Mouse (Mus musculus): ENCODE results near the gene Krtap19-2. TPM values are rescaled to one million over a fixed set of nuclear protein-coding genes. Genes with fewer than 3 reads are reported as not detected.

Krtap19-2 gene
- polyA plus RNA-seq, 1 experiment from 2014 or later: not detected

DNA sequence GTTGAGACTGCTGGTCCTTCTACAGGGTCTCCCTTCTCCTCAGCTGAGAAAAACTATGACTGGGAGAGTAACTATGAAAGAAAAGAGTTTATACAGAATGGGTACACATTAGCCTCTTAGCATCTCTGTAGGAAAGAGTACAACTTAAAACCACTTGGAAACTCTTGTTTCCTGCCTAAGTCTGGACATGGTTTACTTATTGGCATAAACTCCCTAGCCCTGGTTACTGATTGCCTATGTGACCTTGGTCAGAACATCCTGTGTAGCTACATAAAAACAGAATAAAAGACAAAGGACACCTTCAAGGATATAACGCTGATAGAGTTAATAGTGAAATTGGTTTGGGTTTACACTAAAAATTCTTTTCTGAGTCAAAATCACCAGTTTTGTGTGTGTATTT lies 26.7 kb downstream of the Krtap19-2 start:
- no peak for ATAC-seq (ENCODE audit: low read depth)
- H3K27ac ChIP-seq (ENCODE audit: low read length): no peak overlapping the region
- H3K9ac ChIP-seq (ENCODE audit: low read length): no peak overlapping the region
- WGBS: 84% methylated on average over 1 of the region's 1 CpGs
- H3K9me3 ChIP-seq (ENCODE audit: control insufficient read depth, low read length): no peaks in the 10 kb centered on the region
- H3K4me3 ChIP-seq (ENCODE audit: low read length): no peak overlapping the region
- no peaks in the 10 kb centered on the region for H3K4me1 ChIP-seq (replicated peaks; ENCODE audit: control insufficient read depth, insufficient read depth, low read length)
- no peaks in the 10 kb centered on the region for H3K36me3 ChIP-seq (ENCODE audit: control insufficient read depth, insufficient read depth, low read length)
- no peak overlapping the region for H3K4me2 ChIP-seq (ENCODE audit: low read depth, low read length)
- no peaks in the 10 kb centered on the region for H3K27me3 ChIP-seq (ENCODE audit: control insufficient read depth, insufficient read depth, low read depth, low read length)

DNA sequence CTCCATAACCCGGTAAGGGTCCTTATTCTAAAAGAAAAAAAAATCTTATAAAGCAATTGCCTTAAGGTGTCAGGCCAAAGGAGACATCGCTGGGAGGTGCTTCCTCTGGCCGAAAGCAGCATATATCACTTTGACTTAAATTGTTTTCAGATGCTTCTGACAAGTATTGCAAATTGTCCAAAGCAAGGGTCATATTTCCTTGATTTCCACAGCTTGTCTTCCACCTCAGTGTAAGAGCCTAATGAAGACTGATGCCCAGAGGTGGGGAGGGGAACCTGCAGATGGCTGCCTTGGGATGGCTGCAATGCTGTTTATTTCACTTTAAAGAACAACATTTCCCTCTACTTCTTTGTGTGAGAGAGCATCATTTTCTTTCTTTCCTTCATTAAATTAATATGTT lies 47.1 kb downstream of the Krtap19-2 start:
- 68% methylated on average over 3 of the region's 3 CpGs for WGBS
- Histone ChIP-seq H3K4me3 (ENCODE audit: low read length) (no peak overlapping the region), H3K9me3 (ENCODE audit: control insufficient read depth, low read length) (no peaks in the 10 kb centered on the region), H3K27ac (ENCODE audit: low read length) (no peak overlapping the region), H3K27me3 (ENCODE audit: control insufficient read depth, insufficient read depth, low read depth, low read length) (no peaks in the 10 kb centered on the region), H3K9ac (ENCODE audit: low read length) (no peak overlapping the region), H3K4me1 (replicated peaks; ENCODE audit: control insufficient read depth, insufficient read depth, low read length) (no peaks in the 10 kb centered on the region), H3K36me3 (ENCODE audit: control insufficient read depth, insufficient read depth, low read length) (no peaks in the 10 kb centered on the region), H3K4me2 (ENCODE audit: low read depth, low read length) (no peak overlapping the region)
- no peak for ATAC-seq (ENCODE audit: low read depth)

GRCm38 (mm10) chr16:88826095-88826652 lies 47.9 kb downstream of the Krtap19-2 start, which contains the start of gene Krtap14:
Krtap14 (minus strand) TSS chr16:88826145.
- Histone ChIP-seq H3K4me2 (ENCODE audit: low read depth, low read length) (no peak within 1 kb of the TSS), H3K4me3 (ENCODE audit: low read length) (no peak within 1 kb of the TSS), H3K4me1 (replicated peaks; ENCODE audit: control insufficient read depth, insufficient read depth, low read length) (no peaks in the 10 kb centered on the region), H3K27me3 (ENCODE audit: control insufficient read depth, insufficient read depth, low read depth, low read length) (no peaks in the 10 kb centered on the region), H3K9ac (ENCODE audit: low read length) (no peak within 1 kb of the TSS), H3K9me3 (ENCODE audit: control insufficient read depth, low read length) (no peaks in the 10 kb centered on the region), H3K27ac (ENCODE audit: low read length) (no peak within 1 kb of the TSS), H3K36me3 (ENCODE audit: control insufficient read depth, insufficient read depth, low read length) (no peaks in the 10 kb centered on the region)
- no peak for ATAC-seq (ENCODE audit: low read depth)
- 86% methylated on average over 9 of the region's 9 CpGs for WGBS

DNA sequence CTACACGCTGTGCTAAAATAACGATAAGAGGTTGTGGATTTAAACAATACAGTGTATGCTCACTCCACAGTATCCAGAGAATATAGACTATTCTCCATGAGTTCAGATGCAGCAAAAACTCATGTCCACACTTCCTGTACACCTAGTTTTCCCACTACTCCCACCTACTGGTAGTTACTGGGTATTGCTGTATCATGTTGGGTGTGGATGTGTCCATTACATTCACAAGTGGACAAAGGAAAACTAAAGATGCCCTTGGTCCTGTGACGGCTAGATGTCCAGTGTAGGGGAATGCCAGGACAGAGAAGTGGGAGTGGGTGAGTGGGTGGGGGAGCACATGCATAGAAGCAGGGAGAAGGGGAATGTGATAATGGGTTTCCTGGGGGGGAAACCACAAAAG lies 50.3 kb downstream of the Krtap19-2 start:
- Histone ChIP-seq H3K4me3 (ENCODE audit: low read length) (no peak overlapping the region), H3K9me3 (ENCODE audit: control insufficient read depth, low read length) (no peaks in the 10 kb centered on the region), H3K27me3 (ENCODE audit: control insufficient read depth, insufficient read depth, low read depth, low read length) (no peaks in the 10 kb centered on the region), H3K4me1 (replicated peaks; ENCODE audit: control insufficient read depth, insufficient read depth, low read length) (no peaks in the 10 kb centered on the region), H3K9ac (ENCODE audit: low read length) (no peak overlapping the region), H3K27ac (ENCODE audit: low read length) (no peak overlapping the region), H3K4me2 (ENCODE audit: low read depth, low read length) (no peak overlapping the region), H3K36me3 (ENCODE audit: control insufficient read depth, insufficient read depth, low read length) (no peaks in the 10 kb centered on the region)
- ATAC-seq (ENCODE audit: low read depth): no peak
- WGBS: 81% methylated on average over 3 of the region's 3 CpGs

Other genes starting within 250 kb of the Krtap19-2 start
- not detected in 2 replicates for gene 2310079G19Rik, start 246.6 kb downstream of the Krtap19-2 start, polyA plus RNA-seq (2015; fragmentation: Nextera tagmentation; extraction: Ambion mirVana)
- gene Krtap26-1, start 226.5 kb downstream of the Krtap19-2 start, polyA plus RNA-seq (2015; fragmentation: Nextera tagmentation; extraction: Ambion mirVana): not detected in 2 replicates
- not detected in 2 replicates for gene Krtap27-1, start 202.6 kb downstream of the Krtap19-2 start, polyA plus RNA-seq (2015; fragmentation: Nextera tagmentation; extraction: Ambion mirVana)
- not detected in 2 replicates for gene 2310061N02Rik, start 166.3 kb downstream of the Krtap19-2 start, polyA plus RNA-seq (2015; fragmentation: Nextera tagmentation; extraction: Ambion mirVana)
- gene Krtap13-1, start 145.4 kb downstream of the Krtap19-2 start, polyA plus RNA-seq (2015; fragmentation: Nextera tagmentation; extraction: Ambion mirVana): not detected in 2 replicates
- 1.9 TPM in 1 of 2 replicates, not detected in the other for gene Krtap13, start 122.6 kb downstream of the Krtap19-2 start, polyA plus RNA-seq (2015; fragmentation: Nextera tagmentation; extraction: Ambion mirVana)
- gene 2310034C09Rik, start 115.4 kb downstream of the Krtap19-2 start, polyA plus RNA-seq (2015; fragmentation: Nextera tagmentation; extraction: Ambion mirVana): 1.7 TPM in 1 of 2 replicates, not detected in the other
- gene 2310057N15Rik, start 100.1 kb downstream of the Krtap19-2 start, polyA plus RNA-seq (2015; fragmentation: Nextera tagmentation; extraction: Ambion mirVana): not detected in 2 replicates
- not detected in 2 replicates for gene Gm5965, start 96.4 kb downstream of the Krtap19-2 start, polyA plus RNA-seq (2015; fragmentation: Nextera tagmentation; extraction: Ambion mirVana)
- 0.94 TPM in 1 of 2 replicates, not detected in the other for gene Gm20741, start 62.0 kb downstream of the Krtap19-2 start, polyA plus RNA-seq (2015; fragmentation: Nextera tagmentation; extraction: Ambion mirVana)
- not detected in 2 replicates for gene Krtap15, start 54.1 kb downstream of the Krtap19-2 start, polyA plus RNA-seq (2015; fragmentation: Nextera tagmentation; extraction: Ambion mirVana)
- gene Krtap14, start 48.1 kb downstream of the Krtap19-2 start, polyA plus RNA-seq (2015; fragmentation: Nextera tagmentation; extraction: Ambion mirVana): not detected in 2 replicates
- gene Krtap19-1, start 4.9 kb downstream of the Krtap19-2 start, polyA plus RNA-seq (2015; fragmentation: Nextera tagmentation; extraction: Ambion mirVana): not detected in 2 replicates
- gene Krtap19-3, start 3.8 kb upstream of the Krtap19-2 start, polyA plus RNA-seq (2015; fragmentation: Nextera tagmentation; extraction: Ambion mirVana): not detected in 2 replicates
- not detected in 2 replicates for gene Krtap19-4, start 10.8 kb upstream of the Krtap19-2 start, polyA plus RNA-seq (2015; fragmentation: Nextera tagmentation; extraction: Ambion mirVana)
- not detected in 2 replicates for gene Krtap19-5, start 22.2 kb upstream of the Krtap19-2 start, polyA plus RNA-seq (2015; fragmentation: Nextera tagmentation; extraction: Ambion mirVana)
- not detected in 2 replicates for gene Krtap19-9b, start 58.0 kb upstream of the Krtap19-2 start, polyA plus RNA-seq (2015; fragmentation: Nextera tagmentation; extraction: Ambion mirVana)
- gene Krtap16-3, start 88.6 kb upstream of the Krtap19-2 start, polyA plus RNA-seq (2015; fragmentation: Nextera tagmentation; extraction: Ambion mirVana): not detected in 2 replicates
- gene Krtap22-2, start 136.5 kb upstream of the Krtap19-2 start, polyA plus RNA-seq (2015; fragmentation: Nextera tagmentation; extraction: Ambion mirVana): not detected in 2 replicates
- gene Gm10229, start 141.0 kb upstream of the Krtap19-2 start, polyA plus RNA-seq (2015; fragmentation: Nextera tagmentation; extraction: Ambion mirVana): not detected in 2 replicates
- gene Krtap6-1, start 157.4 kb upstream of the Krtap19-2 start, polyA plus RNA-seq (2015; fragmentation: Nextera tagmentation; extraction: Ambion mirVana): not detected in 2 replicates
- gene Gm10228, start 167.2 kb upstream of the Krtap19-2 start, polyA plus RNA-seq (2015; fragmentation: Nextera tagmentation; extraction: Ambion mirVana): not detected in 2 replicates
- not detected in 2 replicates for gene Krtap6-5, start 173.6 kb upstream of the Krtap19-2 start, polyA plus RNA-seq (2015; fragmentation: Nextera tagmentation; extraction: Ambion mirVana)
- not detected in 2 replicates for gene 1110025L11Rik, start 189.7 kb upstream of the Krtap19-2 start, polyA plus RNA-seq (2015; fragmentation: Nextera tagmentation; extraction: Ambion mirVana)
- not detected in 2 replicates for gene Krtap6-3, start 209.7 kb upstream of the Krtap19-2 start, polyA plus RNA-seq (2015; fragmentation: Nextera tagmentation; extraction: Ambion mirVana)